Mouse (Mus musculus) C2C12 (cell line): ENCODE measurements around the gene Chtop. TPM values are rescaled to one million over a fixed set of nuclear protein-coding genes. Genes with fewer than 3 reads are reported as not detected.
A peak's percentile ranks its signal among the peaks of the same experiment; 100 is the strongest.

ENCODE experiments used
- H3K27me3 ChIP-seq: one replicate; pipeline ENCODE4 v1.6.1; 2011; ENCODE audit not compliant: control insufficient read depth, insufficient read depth, insufficient read length
- H3K36me3 ChIP-seq: one replicate; pipeline ENCODE4 v1.6.1; 2011; ENCODE audit not compliant: control insufficient read depth, insufficient read depth
- H3K4me3 ChIP-seq: one replicate; pipeline ENCODE4 v1.5.1; 2011; ENCODE audit warnings: mild to moderate bottlenecking, control low read depth; ENCODE audit not compliant: poor library complexity, insufficient read depth, severe bottlenecking
- H3K79me2 ChIP-seq: one replicate; pipeline ENCODE4 v1.6.1; 2011; ENCODE audit not compliant: control insufficient read depth, insufficient read depth
- H3K79me3 ChIP-seq: one replicate; pipeline ENCODE4 v1.6.1; 2011; ENCODE audit warnings: low read depth, control low read depth
- H3ac ChIP-seq: one replicate; pipeline ENCODE3; 2011; ENCODE audit warnings: low read depth; ENCODE audit not compliant: control insufficient read depth, insufficient read length
- CEBPB ChIP-seq: IDR thresholded peaks from one replicate; pipeline ENCODE4 v1.6.1; 2011; ENCODE audit warnings: low read depth, mild to moderate bottlenecking, control low read depth, moderate library complexity
- CTCF ChIP-seq: IDR thresholded peaks from one replicate; pipeline ENCODE4 v1.5.1; 2011; ENCODE audit not compliant: control insufficient read depth, insufficient read depth, insufficient read length
- FOSL1 ChIP-seq: IDR thresholded peaks from one replicate; pipeline ENCODE4 v1.8.0; 2011; ENCODE audit warnings: mild to moderate bottlenecking, low read length; ENCODE audit not compliant: poor library complexity, insufficient read depth, severe bottlenecking
- MAX ChIP-seq: IDR thresholded peaks from one replicate; pipeline ENCODE4 v1.6.1; 2011; ENCODE audit warnings: mild to moderate bottlenecking, control low read depth
- MYOD1 ChIP-seq: IDR thresholded peaks from one replicate; pipeline ENCODE4 v1.6.1; 2011; ENCODE audit warnings: low read depth; ENCODE audit not compliant: control insufficient read depth, insufficient read length
- MYOG ChIP-seq: IDR thresholded peaks from one replicate; pipeline ENCODE4 v1.6.1; 2011; ENCODE audit not compliant: control insufficient read depth, insufficient read length; ENCODE audit errors: extremely low read depth
- USF1 ChIP-seq: IDR thresholded peaks from one replicate; pipeline ENCODE4 v1.6.1; 2011; ENCODE audit warnings: low read depth, mild to moderate bottlenecking, control low read depth, moderate library complexity
- polyA plus RNA-seq: library from polyadenylated mRNA; unstranded; fragments of >200 nt; fragmentation: generic; extraction: Trizol; gene quantifications from one replicate; pipeline ENCODE4 v1.2.1, GENCODE M21; 2012; ENCODE audit warnings: missing spikeins

The Chtop gene
- polyA plus RNA-seq, 1 experiment = 103 TPM

GRCm38 (mm10) chr3:90472213-90472612 is 37.1 kb downstream of the Chtop start:
- H3K4me3 ChIP-seq = no peak overlapping the region
- TF ChIP-seq USF1 = no peak
- no peak for TF ChIP-seq CEBPB
- TF ChIP-seq FOSL1 = no peak
- TF ChIP-seq MYOG = no peak
- no peak for TF ChIP-seq CTCF
- TF ChIP-seq MYOD1 = no peak
- no peak for TF ChIP-seq MAX
- no peaks in the 10 kb centered on the region for H3K36me3 ChIP-seq
- H3ac ChIP-seq = no peak overlapping the region
- no peaks in the 10 kb centered on the region for H3K27me3 ChIP-seq
- H3K79me3 ChIP-seq = peaks cover 12% of the 10 kb centered on the region
- peaks cover 13% of the 10 kb centered on the region for H3K79me2 ChIP-seq

DNA sequence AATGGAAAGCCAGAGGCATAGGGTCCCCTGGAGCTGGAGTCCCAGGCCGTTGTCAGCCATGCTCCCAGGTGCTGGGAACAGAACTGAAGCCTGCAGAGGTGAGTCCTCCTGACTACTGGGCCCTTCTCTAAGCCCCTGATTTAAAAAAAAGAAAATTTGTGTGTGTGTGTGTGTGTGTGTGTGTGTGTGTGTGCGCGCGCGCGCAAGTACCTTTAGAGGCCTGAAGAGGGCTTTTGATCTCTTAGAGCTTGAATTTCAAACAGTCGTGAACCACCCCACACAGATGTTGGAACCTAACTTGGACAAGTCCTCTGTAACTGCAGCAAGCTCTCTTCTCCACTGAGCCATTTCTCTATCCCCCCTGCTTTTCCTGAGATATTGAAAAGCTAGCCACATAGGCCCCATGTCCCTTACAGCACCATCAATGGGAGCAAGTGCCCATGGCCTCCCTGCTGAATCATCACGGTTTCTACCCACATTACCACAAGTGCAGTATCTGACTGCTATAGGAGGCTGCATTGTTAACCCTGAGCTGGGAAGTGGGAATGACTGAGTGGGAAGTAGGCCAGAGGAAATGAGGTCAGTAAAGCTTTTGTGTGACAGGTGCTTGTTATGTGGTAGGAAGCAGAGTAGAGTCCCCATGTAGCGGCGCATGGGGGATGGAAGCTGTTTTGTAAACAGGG is 41.5 kb downstream of the Chtop start:
- Histone ChIP-seq H3K4me3 (no peak overlapping the region), H3K79me2 (no peaks in the 10 kb centered on the region), H3K79me3 (no peaks in the 10 kb centered on the region), H3K27me3 (peaks cover 5% of the 10 kb centered on the region), H3ac (no peak overlapping the region), H3K36me3 (no peaks in the 10 kb centered on the region)
- TF ChIP-seq CEBPB (no peak), USF1 (no peak), MAX (no peak), CTCF (no peak), MYOD1 (no peak), FOSL1 (no peak)

DNA sequence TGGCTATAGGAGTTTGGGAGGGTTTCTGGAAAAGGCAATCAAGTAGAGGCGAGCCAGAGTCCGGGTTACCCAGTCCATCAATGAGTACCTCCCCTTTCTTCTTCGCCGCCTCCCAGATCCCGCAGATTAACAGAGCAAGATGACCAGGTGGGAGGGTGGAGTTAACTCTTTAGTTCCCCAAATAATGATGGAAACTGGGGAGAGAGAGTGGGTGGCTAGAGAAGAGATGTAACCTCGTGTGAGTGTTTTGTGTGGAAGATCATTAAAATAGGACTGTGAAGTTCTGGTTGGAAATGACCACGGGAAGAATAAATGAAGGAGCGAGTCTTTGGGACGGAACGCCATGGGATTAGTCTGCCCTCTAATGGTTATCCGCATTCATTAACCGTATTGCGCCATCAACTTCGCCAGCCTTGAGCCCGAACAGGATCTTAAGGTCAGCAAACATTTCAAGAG is 43.0 kb downstream of the Chtop start:
- peak overlapping the region; percentile 32 for H3ac ChIP-seq
- H3K79me2 ChIP-seq = no peaks in the 10 kb centered on the region
- TF ChIP-seq USF1 (no peak), FOSL1 (no peak), MYOG (no peak), CTCF (peak; percentile 78), MYOD1 (no peak), MAX (no peak), CEBPB (peak; percentile 97)
- H3K79me3 ChIP-seq = no peaks in the 10 kb centered on the region
- no peaks in the 10 kb centered on the region for H3K36me3 ChIP-seq
- peak overlapping the region; percentile 19 for H3K4me3 ChIP-seq
- H3K27me3 ChIP-seq = peaks cover 5% of the 10 kb centered on the region

DNA sequence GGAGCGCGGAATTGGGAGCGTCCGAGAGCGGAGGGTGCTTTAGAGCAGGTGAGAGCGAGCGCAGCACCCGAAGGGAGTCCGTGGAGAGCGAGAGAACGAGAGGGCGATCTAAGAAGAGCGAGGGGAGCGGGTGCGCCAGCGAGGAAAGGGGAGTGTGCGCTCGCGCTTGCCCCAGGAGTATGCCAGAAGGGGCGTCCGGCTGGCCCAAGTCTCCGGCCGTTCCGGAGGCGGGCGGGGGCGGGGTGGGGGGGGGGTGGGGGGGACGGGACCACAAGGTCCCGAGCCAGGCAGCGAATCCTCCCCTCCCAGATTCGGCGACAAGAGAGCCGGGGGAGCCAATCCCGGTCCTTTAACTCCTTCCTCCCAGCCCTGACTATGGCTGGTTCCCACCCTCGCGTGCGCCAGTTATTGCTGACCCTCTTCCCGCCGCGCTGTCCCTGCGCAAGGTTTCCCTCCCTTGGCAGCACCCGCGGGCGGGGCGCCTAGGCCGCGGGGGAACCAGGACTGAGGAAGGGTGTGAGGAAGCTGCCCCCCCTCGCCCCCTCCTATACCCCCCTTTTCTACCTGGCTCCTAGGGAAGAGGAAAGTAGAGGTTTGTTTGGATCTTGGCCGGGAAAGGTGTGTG is 43.5 kb downstream of the Chtop start, which contains the start of gene Npr1:
TSS of gene Npr1 (minus strand) at position 181 of the 625 bp plus-strand sequence.
- TF ChIP-seq MYOG (no peak), CTCF (no peak), MAX (no peak), CEBPB (no peak)
- Histone ChIP-seq H3K27me3 (peaks cover 5% of the 10 kb centered on the region), H3ac (peak within 1 kb of the TSS; percentile 32), H3K79me2 (no peaks in the 10 kb centered on the region), H3K36me3 (no peaks in the 10 kb centered on the region), H3K4me3 (peak within 1 kb of the TSS; percentile 19), H3K79me3 (no peaks in the 10 kb centered on the region)

DNA sequence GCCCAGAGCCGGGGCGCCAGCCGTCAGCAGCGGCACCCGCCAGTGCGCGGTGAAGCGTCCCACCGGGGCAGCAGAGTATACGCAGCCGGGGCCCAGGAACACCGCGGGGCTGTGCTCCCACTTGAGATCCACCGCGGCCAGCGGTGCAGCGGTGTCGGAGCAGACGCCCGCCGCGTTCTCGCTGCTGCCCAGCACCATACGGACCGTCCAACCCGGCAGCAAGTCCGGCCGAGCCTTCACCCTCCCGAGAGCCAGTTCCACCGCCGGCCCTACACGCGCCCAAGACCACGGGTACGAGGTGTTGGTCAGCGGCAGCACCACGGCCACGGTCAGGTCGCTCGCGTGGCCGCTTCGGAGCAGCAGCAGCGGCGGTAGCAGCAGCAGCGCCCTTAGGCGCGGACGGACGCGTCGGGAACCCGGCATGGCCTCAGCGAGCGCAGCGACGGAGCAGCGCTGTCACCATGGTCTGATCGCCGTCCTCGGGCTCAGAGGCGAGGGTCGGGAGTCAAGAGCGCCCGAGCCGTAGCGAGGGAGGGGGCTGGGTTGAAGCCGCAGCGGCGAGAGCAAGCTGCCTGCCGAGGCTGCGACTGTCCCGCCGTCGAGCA is 44.1 kb downstream of the Chtop start:
- no peaks in the 10 kb centered on the region for H3K36me3 ChIP-seq
- H3ac ChIP-seq = peak overlapping the region; percentile 2
- no peaks in the 10 kb centered on the region for H3K79me2 ChIP-seq
- H3K27me3 ChIP-seq = peaks cover 5% of the 10 kb centered on the region
- H3K79me3 ChIP-seq = no peaks in the 10 kb centered on the region
- H3K4me3 ChIP-seq = no peak overlapping the region
- TF ChIP-seq USF1 (no peak), MYOD1 (no peak), CEBPB (no peak), MAX (no peak), FOSL1 (no peak), CTCF (no peak), MYOG (no peak)
